Mouse (Mus musculus) embryonic facial prominence, embryonic 14.5 days (tissue): ENCODE measurements around the gene Smok3b. TPM values are rescaled to one million over a fixed set of nuclear protein-coding genes. Genes with fewer than 3 reads are reported as not detected.
"Not testable (repeated sequence)": the region's sequence is repeated elsewhere in the genome, so short reads cannot be mapped to it uniquely, and the experiment has no call there.

Experiments used
- ATAC-seq: fragments of 200-750 bp; cut with Nextera tagmentation; 2 replicates; pipeline ENCODE4 v1.8.0; 2017; ENCODE audit warnings: low read depth, moderate number of reproducible peaks, moderate TSS enrichment
- DNase-seq: peaks from one replicate; pipeline ENCODE4 v3.0.0-alpha.2; 2015; ENCODE audit warnings: low spot score
- H3K27ac ChIP-seq: fragments of 300-500 bp; sonication (generic); replicated peaks from 2 replicates; pipeline ENCODE4 v1.5.1; 2014; ENCODE audit warnings: low read depth, mild to moderate bottlenecking, low read length, moderate library complexity
- H3K27me3 ChIP-seq: fragments of 300-500 bp; sonication (generic); replicated peaks from 2 replicates; pipeline ENCODE4 v1.6.1; 2014; ENCODE audit warnings: low read length; ENCODE audit not compliant: control insufficient read depth, insufficient read depth
- H3K36me3 ChIP-seq: fragments of 300-500 bp; sonication (generic); 2 replicates; pipeline ENCODE4 v1.6.1; 2014; ENCODE audit warnings: low read length, mixed read lengths; ENCODE audit not compliant: control insufficient read depth, insufficient read depth
- H3K4me1 ChIP-seq: fragments of 300-500 bp; sonication (generic); 2 replicates; pipeline ENCODE4 v1.6.1; 2014; ENCODE audit warnings: antibody characterized with exemption, low read length; ENCODE audit not compliant: control insufficient read depth, insufficient read depth
- H3K4me2 ChIP-seq: fragments of 300-500 bp; sonication (generic); 2 replicates; pipeline ENCODE4 v1.6.1; 2014; ENCODE audit warnings: low read depth, mild to moderate bottlenecking, low read length, moderate library complexity, mixed read lengths
- H3K4me3 ChIP-seq: fragments of 300-500 bp; sonication (generic); 2 replicates; pipeline ENCODE4 v1.5.1; 2014; ENCODE audit warnings: low read depth, mild to moderate bottlenecking, low read length
- H3K9ac ChIP-seq: fragments of 300-500 bp; sonication (generic); 2 replicates; pipeline ENCODE4 v1.6.1; 2014; ENCODE audit warnings: low read depth, mild to moderate bottlenecking, low read length, moderate library complexity, mixed read lengths
- H3K9me3 ChIP-seq: fragments of 300-500 bp; sonication (generic); 2 replicates; pipeline ENCODE4 v1.6.1; 2016; ENCODE audit warnings: low read length; ENCODE audit not compliant: control insufficient read depth
- WGBS: fragments of 180-500 bp; shearing (Covaris S2); extraction: QIAGEN DNeasy Blood & Tissue Kit; methylation state at CpG from one replicate; pipeline ENCODE4 v1.1.7; 2014; 5-methylcytosine and 5-hydroxymethylcytosine counted together
- polyA plus RNA-seq: library from polyadenylated mRNA; unstranded; fragments of >200 nt; fragmentation: Nextera tagmentation; extraction: Ambion mirVana; gene quantifications from 2 replicates; pipeline ENCODE4 v1.2.1, GENCODE M21; 2014

The Smok3b gene
- not detected in 2 replicates for polyA plus RNA-seq

DNA sequence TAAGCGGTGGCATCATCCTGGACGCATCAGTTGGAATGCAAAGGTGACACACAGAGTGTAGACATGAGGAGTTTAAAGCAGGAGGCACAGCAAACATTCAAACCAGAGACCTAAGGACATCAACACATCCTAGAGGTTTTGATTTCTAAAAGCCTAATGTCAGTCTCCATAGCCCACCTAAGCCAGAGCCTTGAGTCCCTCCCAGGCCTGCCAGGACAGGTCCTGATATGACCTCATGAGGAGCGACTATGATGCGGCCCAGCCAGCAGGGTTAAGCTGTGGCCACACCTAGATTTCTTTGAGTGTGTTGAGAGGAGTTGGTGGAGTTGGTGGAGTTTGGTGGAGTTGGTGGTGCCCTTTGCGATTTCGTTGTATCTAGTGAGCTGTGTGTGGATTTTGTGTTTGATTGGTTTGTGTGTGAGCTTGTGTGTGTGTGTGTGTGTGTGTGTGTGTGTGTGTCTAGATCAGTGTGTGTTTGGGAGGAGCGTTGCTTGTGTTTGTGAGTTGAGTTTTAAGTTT is at the start of gene Smok3b, which contains the start of gene Smok3a:
Gene Smok3b, plus strand, starts transcription at position 469 of the 519 bp plus-strand sequence.
Gene Smok3a, plus strand, starts transcription at position 301 of the 519 bp plus-strand sequence.
- DNase-seq, H3K27me3 ChIP-seq, ATAC-seq, H3K9me3 ChIP-seq, H3K4me3 ChIP-seq, H3K4me2 ChIP-seq, H3K9ac ChIP-seq, H3K36me3 ChIP-seq, H3K4me1 ChIP-seq, H3K27ac ChIP-seq: not testable (repeated sequence)
- 81% methylated on average over 3 of the region's 7 CpGs for WGBS

DNA sequence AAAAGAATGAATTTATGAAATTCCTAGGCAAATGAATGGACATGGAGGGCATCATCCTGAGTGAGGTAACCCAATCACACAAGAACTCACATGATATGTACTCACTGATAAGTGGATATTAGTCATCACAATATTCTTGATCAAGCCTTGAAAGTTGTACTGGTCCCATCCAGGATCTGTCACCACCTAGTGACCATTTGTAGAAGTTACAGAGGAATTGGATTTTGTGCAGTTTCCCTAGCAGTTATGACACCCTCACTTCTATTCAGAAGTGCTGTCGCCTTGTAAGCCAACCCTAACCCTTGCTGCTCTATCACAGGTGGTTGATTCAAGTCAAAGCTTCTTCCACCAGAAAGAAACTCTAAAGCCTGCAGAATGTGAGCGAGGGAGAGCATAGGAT is 48.1 kb upstream of the Smok3b start:
- Histone ChIP-seq H3K36me3 (no peaks in the 10 kb centered on the region), H3K4me1 (no peaks in the 10 kb centered on the region), H3K27ac (no peak overlapping the region), H3K9me3 (no peaks in the 10 kb centered on the region), H3K9ac (no peak overlapping the region), H3K4me3 (no peak overlapping the region), H3K4me2 (no peak overlapping the region), H3K27me3 (no peaks in the 10 kb centered on the region)
- ATAC-seq (no peak), DNase-seq (no peak)
- 81% methylated on average over 2 of the region's 2 CpGs for WGBS

DNA sequence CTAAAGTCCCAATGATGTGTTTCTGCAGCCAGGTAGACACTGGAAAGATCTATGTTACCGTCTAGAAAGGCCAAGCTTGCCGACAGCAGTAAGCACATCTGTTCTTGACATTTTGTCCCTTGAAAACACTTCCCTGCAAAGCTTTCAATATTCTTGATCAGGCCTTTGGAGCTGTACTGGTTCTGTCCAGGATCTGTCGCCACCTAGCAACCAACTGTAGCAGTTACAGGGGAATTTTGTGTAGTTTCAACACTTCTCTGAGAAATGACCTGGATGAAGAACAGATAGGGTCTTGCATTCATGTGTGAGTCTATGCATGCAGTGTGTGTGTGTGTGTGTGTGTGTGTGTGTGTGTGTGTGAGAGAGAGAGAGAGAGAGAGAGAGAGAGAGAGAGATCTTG is 47.5 kb upstream of the Smok3b start:
- Histone ChIP-seq H3K4me2 (no peak overlapping the region), H3K4me3 (no peak overlapping the region), H3K36me3 (no peaks in the 10 kb centered on the region), H3K27ac (no peak overlapping the region), H3K27me3 (no peaks in the 10 kb centered on the region), H3K9ac (no peak overlapping the region), H3K9me3 (no peaks in the 10 kb centered on the region), H3K4me1 (no peaks in the 10 kb centered on the region)
- 47% methylated on average over 3 of the region's 3 CpGs for WGBS
- peak; percentile 18 for DNase-seq
- ATAC-seq: no peak

DNA sequence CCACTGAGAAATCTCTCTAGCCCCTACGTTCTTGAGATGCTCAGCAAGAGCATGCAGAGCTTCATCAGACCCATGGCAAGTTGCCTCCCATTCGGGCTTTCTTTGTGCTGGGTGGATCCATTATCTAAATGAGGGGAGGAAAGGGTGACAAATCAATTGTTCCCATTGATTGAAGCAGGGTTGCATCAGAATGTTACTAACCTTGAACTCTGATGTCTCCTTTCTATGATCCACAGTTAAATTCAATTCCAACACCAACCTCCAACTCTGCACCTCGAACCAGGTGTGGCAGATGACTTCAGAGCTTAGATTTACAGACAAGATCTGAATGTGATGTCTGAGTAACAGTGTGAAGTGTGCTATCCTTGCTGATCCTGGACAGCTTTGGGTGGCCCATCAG is 46.5 kb upstream of the Smok3b start:
- Histone ChIP-seq H3K27me3 (no peaks in the 10 kb centered on the region), H3K27ac (no peak overlapping the region), H3K4me1 (no peaks in the 10 kb centered on the region), H3K4me2 (no peak overlapping the region), H3K4me3 (no peak overlapping the region), H3K9ac (no peak overlapping the region), H3K36me3 (no peaks in the 10 kb centered on the region), H3K9me3 (no peaks in the 10 kb centered on the region)
- WGBS: 59% methylated on average over 3 of the region's 3 CpGs
- DNase-seq (no peak), ATAC-seq (no peak)

DNA sequence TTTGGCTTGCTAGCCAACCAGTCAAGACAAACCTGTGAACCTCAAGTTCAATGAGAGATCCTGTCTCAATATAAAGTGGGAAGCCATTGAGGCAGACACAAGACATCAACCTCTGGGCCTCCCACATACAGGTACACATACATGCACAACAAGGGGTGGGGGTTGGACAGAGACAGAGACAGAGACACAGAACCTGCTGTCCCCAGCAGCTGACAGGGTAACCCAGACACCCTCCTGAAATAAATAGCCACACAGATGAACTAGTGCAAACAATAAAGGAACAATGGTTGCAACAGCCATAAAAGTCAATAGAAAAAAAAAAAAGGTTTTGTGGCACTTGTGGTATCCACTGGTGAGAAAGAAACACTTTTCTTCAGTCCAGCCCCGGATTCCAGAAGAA is 45.8 kb upstream of the Smok3b start:
- no peak for DNase-seq
- WGBS: 57% methylated on average over 1 of the region's 1 CpGs

DNA sequence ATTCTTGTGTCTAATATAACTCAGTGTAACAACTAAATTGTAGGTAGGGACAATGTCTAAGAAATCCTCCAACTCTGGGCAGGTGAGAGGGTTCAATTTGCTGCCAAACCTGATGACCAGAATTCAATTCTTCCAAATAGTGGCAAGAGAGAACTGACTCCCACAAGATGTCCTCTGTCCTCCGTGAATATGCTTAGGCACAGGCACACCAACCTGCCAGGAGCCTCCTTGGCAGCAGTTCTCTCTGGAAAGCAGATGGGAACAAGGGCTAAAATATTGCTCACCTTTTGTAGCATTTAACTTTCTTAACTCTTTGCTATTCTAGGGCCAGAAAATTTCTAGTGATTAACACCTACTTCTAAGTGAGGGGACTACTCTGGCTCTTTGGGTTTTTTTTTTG is 43.9 kb upstream of the Smok3b start:
- Histone ChIP-seq H3K4me2 (no peak overlapping the region), H3K4me1 (no peaks in the 10 kb centered on the region), H3K27me3 (no peaks in the 10 kb centered on the region), H3K27ac (no peak overlapping the region), H3K4me3 (no peak overlapping the region), H3K9ac (no peak overlapping the region), H3K36me3 (no peaks in the 10 kb centered on the region), H3K9me3 (no peaks in the 10 kb centered on the region)
- ATAC-seq (no peak), DNase-seq (no peak)
- 25% methylated on average over 1 of the region's 1 CpGs for WGBS

More for the DNA sequence above, 45.8 kb upstream of the Smok3b start:
- H3K27ac ChIP-seq: no peak overlapping the region
- H3K4me1 ChIP-seq: no peaks in the 10 kb centered on the region
- H3K4me2 ChIP-seq: no peak overlapping the region
- ATAC-seq: no peak
- no peak overlapping the region for H3K4me3 ChIP-seq
- H3K9ac ChIP-seq: no peak overlapping the region
- no peaks in the 10 kb centered on the region for H3K36me3 ChIP-seq
- H3K27me3 ChIP-seq: no peaks in the 10 kb centered on the region
- no peaks in the 10 kb centered on the region for H3K9me3 ChIP-seq

DNA sequence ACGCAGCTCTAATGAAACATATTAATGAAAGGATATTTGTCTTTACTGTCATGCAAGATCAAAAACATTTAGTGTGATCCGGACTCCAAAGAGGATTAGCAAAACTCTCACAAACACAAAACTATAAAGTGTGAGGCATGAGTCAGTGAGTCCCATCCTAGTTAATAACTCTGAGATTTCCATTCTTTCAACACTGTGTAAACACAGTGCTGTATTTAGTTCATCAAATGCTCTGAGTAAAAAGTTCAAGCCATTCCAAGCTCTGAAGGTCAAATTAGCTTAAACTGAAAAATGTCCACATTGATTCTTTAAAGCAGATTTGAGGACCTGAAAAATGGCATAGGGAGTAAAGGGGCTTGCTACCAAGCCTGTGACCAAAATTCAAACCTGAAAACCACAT is 42.1 kb upstream of the Smok3b start:
- no peaks in the 10 kb centered on the region for H3K36me3 ChIP-seq
- no peaks in the 10 kb centered on the region for H3K9me3 ChIP-seq
- ATAC-seq: no peak

DNA sequence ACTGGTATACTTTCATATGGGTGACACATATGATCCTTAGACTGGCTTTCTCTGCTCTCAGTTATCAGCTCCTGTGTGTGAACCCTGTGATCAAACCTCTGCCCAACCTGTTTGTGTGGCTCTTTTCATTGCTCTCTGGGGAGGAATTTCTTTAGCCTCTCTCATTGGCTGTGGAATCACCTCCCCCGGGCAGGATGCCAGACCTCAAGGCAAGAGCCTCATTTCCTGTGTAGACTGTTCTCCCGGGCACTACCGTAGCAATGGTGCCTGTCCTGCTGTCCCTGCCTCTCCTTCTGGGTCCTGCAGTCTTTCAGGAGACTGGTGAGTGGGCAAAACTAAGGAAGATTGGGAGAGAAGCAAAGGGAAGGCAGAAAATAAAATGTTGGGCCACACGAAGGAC is 39.9 kb upstream of the Smok3b start, which contains the start of gene Azgp1:
Gene Azgp1, plus strand, starts transcription at position 221 of the 400 bp plus-strand sequence.
- peak; percentile 13 for DNase-seq
- Histone ChIP-seq H3K4me1 (no peaks in the 10 kb centered on the region), H3K9ac (no peak within 1 kb of the TSS), H3K9me3 (no peaks in the 10 kb centered on the region), H3K4me2 (no peak within 1 kb of the TSS), H3K36me3 (no peaks in the 10 kb centered on the region), H3K4me3 (no peak within 1 kb of the TSS), H3K27ac (no peak within 1 kb of the TSS), H3K27me3 (no peaks in the 10 kb centered on the region)
- ATAC-seq: no peak
- 54% methylated on average over 4 of the region's 4 CpGs for WGBS

More for the DNA sequence above, 42.1 kb upstream of the Smok3b start:
- no peaks in the 10 kb centered on the region for H3K27me3 ChIP-seq
- no peak for DNase-seq
- no peak overlapping the region for H3K4me2 ChIP-seq
- no peak overlapping the region for H3K4me3 ChIP-seq
- WGBS: 69% methylated on average over 2 of the region's 2 CpGs
- no peaks in the 10 kb centered on the region for H3K4me1 ChIP-seq
- H3K27ac ChIP-seq: no peak overlapping the region
- no peak overlapping the region for H3K9ac ChIP-seq

DNA sequence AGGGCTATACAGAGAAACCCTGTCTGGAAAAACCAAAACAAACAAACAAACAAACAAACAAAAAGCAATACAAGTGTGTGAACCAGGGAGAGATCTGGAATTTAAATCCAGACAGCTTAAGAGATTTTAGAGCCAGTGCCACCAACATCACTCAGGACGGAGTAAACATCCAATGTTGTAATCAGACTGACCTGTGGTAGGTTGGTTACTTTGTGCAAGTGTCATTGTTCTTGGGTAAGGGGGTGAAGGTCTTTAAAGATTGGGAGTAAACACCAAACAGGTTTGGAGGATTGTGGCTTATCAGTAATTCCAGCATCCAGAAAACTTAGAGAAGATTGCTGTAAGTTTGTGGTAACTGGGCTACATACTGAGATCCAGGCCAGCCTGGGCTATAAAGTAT is 34.9 kb upstream of the Smok3b start:
- WGBS: 87% methylated on average over 1 of the region's 1 CpGs
- ATAC-seq (no peak), DNase-seq (no peak)
- H3K36me3 ChIP-seq: no peaks in the 10 kb centered on the region
- no peaks in the 10 kb centered on the region for H3K9me3 ChIP-seq
- no peak overlapping the region for H3K4me2 ChIP-seq
- H3K9ac ChIP-seq: no peak overlapping the region
- H3K4me3 ChIP-seq: no peak overlapping the region
- no peaks in the 10 kb centered on the region for H3K4me1 ChIP-seq
- H3K27me3 ChIP-seq: no peaks in the 10 kb centered on the region
- no peak overlapping the region for H3K27ac ChIP-seq
